Comparison of ENCODE assay signal across 8 mouse cellular contexts in genomic region chr5:130256678-130257271, GRCm38 (mm10). TPM values are rescaled to one million over a fixed set of nuclear protein-coding genes. Genes with fewer than 3 reads are reported as not detected.
DNase-seq lines count a peak whose midpoint lies in the region; ATAC-seq and TF ChIP-seq lines count a peak whose summit lies in the region.

No protein-coding gene starts in this region.

- H3K27me3 ChIP-seq in G1E (ENCODE audit: insufficient read depth, low read length): no peaks in the 10 kb centered on the region
- no peaks in the 10 kb centered on the region for H3K27me3 ChIP-seq in forebrain, embryonic 16.5 days (replicated peaks; ENCODE audit: control insufficient read depth, insufficient read depth, low read length)
- no peaks in the 10 kb centered on the region for H3K27me3 ChIP-seq in lung, embryonic 14.5 days (ENCODE audit: insufficient read depth, low read length)
- no peaks in the 10 kb centered on the region for H3K27me3 ChIP-seq in thymus, adult 2 months (ENCODE audit: control insufficient read depth, insufficient read depth, low read length)

- H3K27ac ChIP-seq in forebrain, embryonic 16.5 days (ENCODE audit: low read length): peak overlapping the region; percentile 76
- peak overlapping the region; percentile 87 for H3K27ac ChIP-seq in layer of hippocampus, adult 2 months
- H3K27ac ChIP-seq in lung, embryonic 14.5 days (ENCODE audit: low read depth): peak overlapping the region; percentile 81
- no peak overlapping the region for H3K27ac ChIP-seq in olfactory bulb, adult 2 months (ENCODE audit: insufficient read depth, low read depth, low read length)
- H3K27ac ChIP-seq in thymus, adult 2 months (ENCODE audit: control insufficient read depth, insufficient read depth, low read length): peak overlapping the region; percentile 57; the same call in 1 of the 2 replicates

- H3K36me3 ChIP-seq in G1E (replicated peaks): peaks cover 49% of the 10 kb centered on the region
- peaks cover 2% of the 10 kb centered on the region; the same call in 1 of the 2 replicates for H3K36me3 ChIP-seq in forebrain, embryonic 16.5 days (ENCODE audit: control insufficient read depth, insufficient read depth)
- peaks cover 26% of the 10 kb centered on the region for H3K36me3 ChIP-seq in lung, embryonic 14.5 days (ENCODE audit: insufficient read depth)
- H3K36me3 ChIP-seq in thymus, adult 2 months (ENCODE audit: control insufficient read depth, insufficient read depth, low read length): peaks cover 15% of the 10 kb centered on the region

- DNase-seq in G1E (ENCODE audit: low spot score): peak; percentile 87
- peak; percentile 90 to 98 for DNase-seq in cerebellum, adult 18-20 months
- peak; percentile 93 to 94 for DNase-seq in heart, postnatal 36 days
- DNase-seq in layer of hippocampus, adult 2 months (ENCODE audit: low spot score in 2 of 2): peak; percentile 90 to 97
- peak; percentile 98 for DNase-seq in lung, embryonic 14.5 days
- peak; percentile 93 for DNase-seq in thymus, adult 2 months

- peak overlapping the region; percentile 83 for H3K4me2 ChIP-seq in forebrain, embryonic 16.5 days (ENCODE audit: low read length)
- peak overlapping the region; percentile 83 for H3K4me2 ChIP-seq in lung, embryonic 14.5 days

- intact Hi-C loops in heart, postnatal 36 days (cut with DNase I): loop anchor here (5.0 kb wide), 2 partner anchors 539 to 1239 kb away; partner anchors contain the start of gene Mrps17

- H3K4me1 ChIP-seq in G1E (ENCODE audit: insufficient read depth, low read depth, low read length): peaks cover 33% of the 10 kb centered on the region
- peaks cover 31% of the 10 kb centered on the region for H3K4me1 ChIP-seq in forebrain, embryonic 16.5 days (replicated peaks; ENCODE audit: control insufficient read depth, insufficient read depth, low read length)
- H3K4me1 ChIP-seq in lung, embryonic 14.5 days (ENCODE audit: insufficient read depth): no peaks in the 10 kb centered on the region
- no peaks in the 10 kb centered on the region for H3K4me1 ChIP-seq in olfactory bulb, adult 2 months (ENCODE audit: control insufficient read depth, insufficient read depth, low read length)
- peaks cover 11% of the 10 kb centered on the region for H3K4me1 ChIP-seq in thymus, adult 2 months (replicated peaks; ENCODE audit: control insufficient read depth, insufficient read depth, low read length)

- WGBS in forebrain, embryonic 16.5 days: 0% methylated on average over 24 of the region's 25 CpGs
- under 1% methylated on average over 25 of the region's 25 CpGs for WGBS in lung, embryonic 14.5 days
- under 1% methylated on average over 25 of the region's 25 CpGs for WGBS in olfactory bulb, adult 2 months
- WGBS in thymus, adult 2 months: under 1% methylated on average over 25 of the region's 25 CpGs

- ATAC-seq in G1E (ENCODE audit: extremely low read depth, insufficient number of reproducible peaks, low FRiP score, poor library complexity, severe bottlenecking): peak; percentile 91
- ATAC-seq in forebrain, embryonic 16.5 days: peak; percentile 97
- peak; percentile 94 for ATAC-seq in lung, embryonic 14.5 days (ENCODE audit: insufficient read depth)

- TF ChIP-seq POLR2A in olfactory bulb, adult 2 months (IDR thresholded peaks at IDR 0.05; ENCODE audit: insufficient read depth, low read depth, low read length): peak; percentile 58
- peak; percentile 63 for TF ChIP-seq POLR2A in thymus, adult 2 months (IDR thresholded peaks at IDR 0.05; ENCODE audit: control insufficient read depth, extremely low read depth, insufficient read depth, low read length, poor library complexity)

- no peak for TF ChIP-seq CTCF in G1E (IDR thresholded peaks at IDR 0.05; ENCODE audit: low read depth, low read length)
- TF ChIP-seq CTCF in layer of hippocampus, adult 2 months (conservative IDR thresholded peaks at IDR 0.05): no peak
- no peak for TF ChIP-seq CTCF in lung, embryonic 14.5 days (IDR thresholded peaks at IDR 0.05; ENCODE audit: low read depth)
- no peak for TF ChIP-seq CTCF in olfactory bulb, adult 2 months (IDR thresholded peaks at IDR 0.05; ENCODE audit: insufficient read depth, low read depth, low read length)
- TF ChIP-seq CTCF in thymus, adult 2 months (IDR thresholded peaks at IDR 0.05; ENCODE audit: borderline replicate concordance, control insufficient read depth, extremely low read depth, insufficient read depth, low read length, poor library complexity): no peak

- no peaks in the 10 kb centered on the region for H3K9me3 ChIP-seq in G1E (replicated peaks)
- no peaks in the 10 kb centered on the region for H3K9me3 ChIP-seq in forebrain, embryonic 16.5 days (ENCODE audit: control insufficient read depth, low read length)
- H3K9me3 ChIP-seq in lung, embryonic 14.5 days (ENCODE audit: low read depth, low read length): no peaks in the 10 kb centered on the region

- peak overlapping the region; percentile 88 for H3K4me3 ChIP-seq in G1E (ENCODE audit: low read depth, low read length)
- peak overlapping the region; percentile 58 for H3K4me3 ChIP-seq in forebrain, embryonic 16.5 days (replicated peaks; ENCODE audit: low read length)
- H3K4me3 ChIP-seq in layer of hippocampus, adult 2 months: peak overlapping the region; percentile 90
- H3K4me3 ChIP-seq in lung, embryonic 14.5 days (ENCODE audit: low read depth, low read length): peak overlapping the region; percentile 76
- peak overlapping the region; percentile 99 for H3K4me3 ChIP-seq in olfactory bulb, adult 2 months (ENCODE audit: insufficient read depth, low read depth, low read length)
- H3K4me3 ChIP-seq in thymus, adult 2 months (ENCODE audit: control insufficient read depth, insufficient read depth, low read length): peak overlapping the region; percentile 98

- H3K9ac ChIP-seq in forebrain, embryonic 16.5 days (replicated peaks; ENCODE audit: low read depth, low read length): peak overlapping the region; percentile 63
- H3K9ac ChIP-seq in lung, embryonic 14.5 days: peak overlapping the region; percentile 73

RNA-seq across cellular contexts. Expression of gene Tyw1, which starts 1.4 kb away (rescaled TPM):
- total RNA-seq in G1E (2014; fragmentation: Nextera tagmentation) (27.2 and 29.0 TPM in 2 replicates), G1E (2017) (26.3 and 26.7 TPM in 2 replicates)
- 6.5 and 6.7 TPM in 2 replicates for polyA plus RNA-seq in G1E (2012)
- 25.4 and 29.6 TPM in 2 replicates for polyA plus RNA-seq in forebrain, embryonic 16.5 days (2015; fragmentation: Nextera tagmentation; extraction: Ambion mirVana)
- total RNA-seq in heart, postnatal 36 days (2021): 10 to 100 TPM in 1 of 2 experiments, 1 to 10 TPM in 1; 8.6 to 10.2 TPM
- 10 to 100 TPM; 16.2 to 17.7 TPM for total RNA-seq in layer of hippocampus, adult 2 months (2021)
- polyA plus RNA-seq in lung, embryonic 14.5 days (2014; fragmentation: Nextera tagmentation; extraction: Ambion mirVana): 25.2 and 27.5 TPM in 2 replicates
- not detected in 2 replicates for polyA plus RNA-seq in olfactory bulb, adult 2 months (2012; ENCODE audit: insufficient read depth, insufficient read length, low replicate concordance, missing spikeins)
- polyA plus RNA-seq in thymus, adult 2 months (2012; rRNA removed): 15.4 and 15.6 TPM in 2 replicates

RNA-seq across cellular contexts. Expression of gene Sbds, which starts 1.4 kb away (rescaled TPM):
- total RNA-seq in G1E (2014; fragmentation: Nextera tagmentation): 112 and 123 TPM in 2 replicates
- total RNA-seq in G1E (2017): 76.1 and 91.8 TPM in 2 replicates
- polyA plus RNA-seq in G1E (2012): 18.9 and 28.1 TPM in 2 replicates
- polyA plus RNA-seq in forebrain, embryonic 16.5 days (2015; fragmentation: Nextera tagmentation; extraction: Ambion mirVana): 60.3 TPM in 2 replicates
- 10 to 100 TPM; 47.1 to 49.6 TPM for total RNA-seq in heart, postnatal 36 days (2021)
- 10 to 100 TPM; 76.5 to 81.9 TPM for total RNA-seq in layer of hippocampus, adult 2 months (2021)
- 50.7 and 51.4 TPM in 2 replicates for polyA plus RNA-seq in lung, embryonic 14.5 days (2014; fragmentation: Nextera tagmentation; extraction: Ambion mirVana)
- not detected in 2 replicates for polyA plus RNA-seq in olfactory bulb, adult 2 months (2012; ENCODE audit: insufficient read depth, insufficient read length, low replicate concordance, missing spikeins)
- 24.4 and 24.8 TPM in 2 replicates for polyA plus RNA-seq in thymus, adult 2 months (2012; rRNA removed)

RNA-seq across cellular contexts. Expression of gene Tmem248, which starts 39.9 kb away (rescaled TPM):
- total RNA-seq in G1E (2014; fragmentation: Nextera tagmentation): 62.4 and 63.5 TPM in 2 replicates
- total RNA-seq in G1E (2017): 39.4 and 40.6 TPM in 2 replicates
- 27.3 and 34.6 TPM in 2 replicates for polyA plus RNA-seq in G1E (2012)
- polyA plus RNA-seq in forebrain, embryonic 16.5 days (2015; fragmentation: Nextera tagmentation; extraction: Ambion mirVana): 22.3 and 23.0 TPM in 2 replicates
- total RNA-seq in heart, postnatal 36 days (2021): 10 to 100 TPM; 34.4 to 38.5 TPM
- total RNA-seq in layer of hippocampus, adult 2 months (2021): 10 to 100 TPM; 39.7 to 41.4 TPM
- polyA plus RNA-seq in lung, embryonic 14.5 days (2014; fragmentation: Nextera tagmentation; extraction: Ambion mirVana): 42.4 and 46.6 TPM in 2 replicates
- not detected in 2 replicates for polyA plus RNA-seq in olfactory bulb, adult 2 months (2012; ENCODE audit: insufficient read depth, insufficient read length, low replicate concordance, missing spikeins)
- 31.8 and 44.4 TPM in 2 replicates for polyA plus RNA-seq in thymus, adult 2 months (2012; rRNA removed)
